Mouse (Mus musculus) liver, embryonic 16.5 days (tissue): ENCODE data around the gene Prkab2. TPM values are rescaled to one million over a fixed set of nuclear protein-coding genes. Genes with fewer than 3 reads are reported as not detected.

ENCODE experiments used
- ATAC-seq: fragments of 200-750 bp; cut with Nextera tagmentation; 2 replicates; pipeline ENCODE4 v1.8.0; 2017; ENCODE audit warnings: low read depth, mild to moderate bottlenecking, moderate number of reproducible peaks, moderate library complexity
- H3K27ac ChIP-seq: fragments of 300-500 bp; sonication (generic); 2 replicates; pipeline ENCODE4 v1.5.1; 2014; ENCODE audit warnings: mild to moderate bottlenecking, low read length
- H3K27me3 ChIP-seq: fragments of 300-500 bp; sonication (generic); 2 replicates; pipeline ENCODE4 v1.6.1; 2014; ENCODE audit warnings: low read depth, low read length, mixed read lengths; ENCODE audit not compliant: control insufficient read depth, insufficient read depth
- H3K36me3 ChIP-seq: fragments of 300-500 bp; sonication (generic); 2 replicates; pipeline ENCODE4 v1.6.1; 2014; ENCODE audit warnings: mild to moderate bottlenecking; ENCODE audit not compliant: control insufficient read depth, insufficient read depth
- H3K4me1 ChIP-seq: fragments of 300-500 bp; sonication (generic); 2 replicates; pipeline ENCODE4 v1.6.1; 2014; ENCODE audit warnings: low read depth, low read length, mixed read lengths; ENCODE audit not compliant: control insufficient read depth
- H3K4me2 ChIP-seq: fragments of 300-500 bp; sonication (generic); 2 replicates; pipeline ENCODE4 v1.6.1; 2014; ENCODE audit warnings: low read depth, low read length, mixed read lengths
- H3K4me3 ChIP-seq: fragments of 300-500 bp; sonication (generic); 2 replicates; pipeline ENCODE4 v1.5.1; 2014; ENCODE audit warnings: low read depth, mild to moderate bottlenecking, low read length
- H3K9ac ChIP-seq: fragments of 300-500 bp; sonication (generic); 2 replicates; pipeline ENCODE4 v1.6.1; 2014; ENCODE audit warnings: low read depth, low read length
- H3K9me3 ChIP-seq: fragments of 300-500 bp; sonication (generic); replicated peaks from 2 replicates; pipeline ENCODE4 v1.6.1; 2016; ENCODE audit warnings: low read length; ENCODE audit not compliant: control insufficient read depth
- WGBS: fragments of 180-500 bp; shearing (Covaris S2); extraction: QIAGEN DNeasy Blood & Tissue Kit; methylation state at CpG from one replicate; pipeline ENCODE4 v1.1.7; 2014; ENCODE audit not compliant: insufficient replicate concordance; 5-methylcytosine and 5-hydroxymethylcytosine counted together
- polyA plus RNA-seq: library from polyadenylated mRNA; unstranded; fragments of >200 nt; fragmentation: Nextera tagmentation; extraction: Ambion mirVana; gene quantifications from 2 replicates; pipeline ENCODE4 v1.2.1, GENCODE M21; 2015

Gene Prkab2
- polyA plus RNA-seq, 1 experiment from 2014 or later, result 1.5 TPM

GRCm38 (mm10) chr3:97681321-97682158 is 23.5 kb downstream of the Prkab2 start:
- Histone ChIP-seq H3K27ac (peak overlapping the region; percentile 33; the same call in 1 of the 2 replicates), H3K4me3 (peak overlapping the region; percentile 48), H3K9ac (peak overlapping the region; percentile 41), H3K27me3 (peaks cover 10% of the 10 kb centered on the region), H3K9me3 (no peaks in the 10 kb centered on the region), H3K4me2 (peak overlapping the region; percentile 70), H3K4me1 (peaks cover 6% of the 10 kb centered on the region), H3K36me3 (no peaks in the 10 kb centered on the region)
- ATAC-seq, result peak; percentile 49
- WGBS, result 1% methylated on average over 33 of the region's 33 CpGs

GRCm38 (mm10) chr3:97682159-97682502 is 24.1 kb downstream of the Prkab2 start:
- Histone ChIP-seq H3K4me3 (peak overlapping the region; percentile 48), H3K9ac (peak overlapping the region; percentile 31), H3K9me3 (no peaks in the 10 kb centered on the region), H3K27me3 (peaks cover 10% of the 10 kb centered on the region), H3K36me3 (no peaks in the 10 kb centered on the region), H3K4me1 (peaks cover 6% of the 10 kb centered on the region), H3K27ac (no peak overlapping the region), H3K4me2 (peak overlapping the region; percentile 70)
- WGBS, result 4% methylated on average over 11 of the region's 11 CpGs
- ATAC-seq, result no peak

- Histone ChIP-seq H3K27ac (no peak overlapping the region), H3K4me3 (peak overlapping the region; percentile 48), H3K27me3 (peaks cover 10% of the 10 kb centered on the region), H3K9ac (peak overlapping the region; percentile 31), H3K9me3 (no peaks in the 10 kb centered on the region), H3K4me1 (peaks cover 6% of the 10 kb centered on the region), H3K4me2 (peak overlapping the region; percentile 70), H3K36me3 (no peaks in the 10 kb centered on the region)
- WGBS, result 14% methylated on average over 5 of the region's 5 CpGs
- ATAC-seq, result no peak
These were observed 24.6 kb downstream of the Prkab2 start for GRCm38 (mm10) chr3:97682576-97682975.

GRCm38 (mm10) chr3:97683560-97684195 is 25.7 kb downstream of the Prkab2 start:
- no peak overlapping the region for H3K4me2 ChIP-seq
- H3K9ac ChIP-seq, result no peak overlapping the region
- H3K4me3 ChIP-seq, result no peak overlapping the region
- H3K4me1 ChIP-seq, result peaks cover 6% of the 10 kb centered on the region
- WGBS, result 23% methylated on average over 16 of the region's 16 CpGs
- H3K27ac ChIP-seq, result no peak overlapping the region
- 0 out of 2 replicates have a peak, but pooled peaks have one; percentile 8 for ATAC-seq
- H3K27me3 ChIP-seq, result peaks cover 10% of the 10 kb centered on the region
- no peaks in the 10 kb centered on the region for H3K36me3 ChIP-seq
- no peaks in the 10 kb centered on the region for H3K9me3 ChIP-seq

GRCm38 (mm10) chr3:97686372-97687117 is 28.6 kb downstream of the Prkab2 start:
- H3K27ac ChIP-seq, result no peak overlapping the region
- no peak overlapping the region for H3K9ac ChIP-seq
- peaks cover 10% of the 10 kb centered on the region for H3K27me3 ChIP-seq
- H3K4me2 ChIP-seq, result no peak overlapping the region
- WGBS, result 51% methylated on average over 4 of the region's 4 CpGs
- H3K4me3 ChIP-seq, result no peak overlapping the region
- no peak for ATAC-seq
- H3K9me3 ChIP-seq, result no peaks in the 10 kb centered on the region
- no peaks in the 10 kb centered on the region for H3K36me3 ChIP-seq
- peaks cover 5% of the 10 kb centered on the region for H3K4me1 ChIP-seq

GRCm38 (mm10) chr3:97689289-97689688 is 31.3 kb downstream of the Prkab2 start:
- no peak for ATAC-seq

GRCm38 (mm10) chr3:97690590-97690989 is 32.6 kb downstream of the Prkab2 start:
- 53% methylated on average over 7 of the region's 7 CpGs for WGBS
- Histone ChIP-seq H3K9ac (no peak overlapping the region), H3K4me1 (no peaks in the 10 kb centered on the region), H3K4me3 (no peak overlapping the region), H3K4me2 (no peak overlapping the region), H3K27ac (no peak overlapping the region), H3K27me3 (no peaks in the 10 kb centered on the region), H3K9me3 (no peaks in the 10 kb centered on the region), H3K36me3 (no peaks in the 10 kb centered on the region)
- no peak for ATAC-seq

More at GRCm38 (mm10) chr3:97689289-97689688, 31.3 kb downstream of the Prkab2 start:
- WGBS, result 38% methylated on average over 2 of the region's 2 CpGs
- H3K36me3 ChIP-seq, result no peaks in the 10 kb centered on the region
- H3K9me3 ChIP-seq, result no peaks in the 10 kb centered on the region
- no peak overlapping the region for H3K9ac ChIP-seq
- H3K4me1 ChIP-seq, result no peaks in the 10 kb centered on the region
- H3K27me3 ChIP-seq, result no peaks in the 10 kb centered on the region
- no peak overlapping the region for H3K27ac ChIP-seq
- H3K4me3 ChIP-seq, result no peak overlapping the region
- H3K4me2 ChIP-seq, result no peak overlapping the region

- H3K4me3 ChIP-seq, result no peak overlapping the region
- no peak overlapping the region for H3K9ac ChIP-seq
- H3K4me1 ChIP-seq, result no peaks in the 10 kb centered on the region
- no peaks in the 10 kb centered on the region for H3K9me3 ChIP-seq
- WGBS, result 67% methylated on average over 12 of the region's 12 CpGs
- ATAC-seq, result no peak
- H3K4me2 ChIP-seq, result no peak overlapping the region
- no peaks in the 10 kb centered on the region for H3K36me3 ChIP-seq
- no peaks in the 10 kb centered on the region for H3K27me3 ChIP-seq
- no peak overlapping the region for H3K27ac ChIP-seq
These were observed 33.5 kb downstream of the Prkab2 start for GRCm38 (mm10) chr3:97691443-97692017.
